Mouse (Mus musculus): ENCODE measurements around the gene 4921504E06Rik.

4921504E06Rik gene

DNA sequence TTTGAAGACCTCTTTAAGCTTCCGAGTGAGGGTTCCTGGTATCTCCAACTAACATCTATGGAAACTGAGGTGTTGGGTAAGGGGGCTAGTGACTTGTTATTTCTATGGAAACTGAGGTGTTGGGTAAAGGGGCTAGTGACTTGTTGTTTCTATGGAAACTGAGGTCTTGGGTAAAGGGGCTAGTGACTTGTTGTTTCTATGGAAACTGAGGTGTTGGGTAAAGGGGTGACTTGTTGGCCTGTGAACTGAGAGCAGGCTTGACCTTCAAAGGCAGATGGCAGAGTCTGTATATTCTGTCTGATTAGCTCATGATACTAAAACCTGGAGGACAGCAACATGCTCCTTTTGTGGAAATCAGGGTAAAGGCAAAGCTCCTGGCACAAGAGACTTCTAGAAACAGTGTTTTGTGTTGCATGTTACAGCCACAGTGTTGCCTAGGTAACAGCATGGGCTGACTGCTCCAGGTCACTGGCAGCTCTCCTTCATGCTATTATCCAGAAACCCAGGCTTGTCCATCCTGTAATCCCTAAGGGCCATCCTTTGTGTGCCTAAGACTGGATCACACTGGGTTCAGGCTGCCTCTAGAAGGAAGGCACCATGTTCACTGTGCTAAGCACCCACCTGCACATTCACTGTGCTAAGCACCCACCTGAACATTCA, 133.9 kb downstream of the 4921504E06Rik start:
- no peak for DNase-seq (ENCODE audit: extremely low read depth, low read depth)

DNA sequence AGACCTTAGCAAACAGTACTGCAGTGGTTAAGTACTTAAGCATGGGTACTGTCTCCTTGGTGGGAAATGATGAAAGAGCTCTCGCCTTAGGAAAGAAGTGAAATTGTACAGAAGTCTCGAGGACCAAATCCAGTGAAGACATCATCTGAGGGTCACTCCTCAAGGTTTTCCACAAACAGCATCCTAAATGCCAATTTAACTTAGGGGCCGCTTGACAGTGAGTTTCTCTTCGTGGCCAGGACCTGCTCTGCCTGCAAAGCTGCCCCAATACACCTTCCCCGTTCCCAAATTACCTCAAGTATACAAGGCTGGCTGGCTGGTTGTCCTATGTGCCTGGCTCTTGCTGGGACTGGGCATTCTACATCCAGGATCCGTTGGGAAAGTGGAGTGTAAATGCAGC, 137.6 kb downstream of the 4921504E06Rik start:
- DNase-seq (ENCODE audit: extremely low read depth, low read depth): no peak

DNA sequence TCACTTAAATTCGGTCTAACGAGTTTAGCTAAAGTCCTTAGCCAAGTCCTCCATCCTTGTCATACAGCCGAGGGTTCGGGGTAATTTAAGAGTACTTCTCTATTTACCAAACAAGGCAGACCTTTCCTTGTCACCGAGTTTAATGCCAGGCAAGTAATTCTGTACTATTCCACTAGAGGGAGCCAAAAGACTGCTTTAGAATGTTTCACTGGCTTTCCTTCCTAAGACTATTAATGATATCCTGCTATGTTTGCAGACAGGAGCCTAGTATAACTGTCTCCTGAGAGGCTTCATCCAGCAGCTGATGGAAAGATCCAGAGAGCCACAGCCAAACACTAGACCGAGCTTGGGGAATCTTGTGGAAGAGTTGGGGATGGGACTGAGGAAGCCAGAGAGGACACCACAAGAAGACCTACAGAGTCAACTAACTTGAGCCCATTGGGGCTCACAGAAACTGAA, 138.6 kb downstream of the 4921504E06Rik start:
- DNase-seq (ENCODE audit: extremely low read depth, low read depth): peak; percentile 86

DNA sequence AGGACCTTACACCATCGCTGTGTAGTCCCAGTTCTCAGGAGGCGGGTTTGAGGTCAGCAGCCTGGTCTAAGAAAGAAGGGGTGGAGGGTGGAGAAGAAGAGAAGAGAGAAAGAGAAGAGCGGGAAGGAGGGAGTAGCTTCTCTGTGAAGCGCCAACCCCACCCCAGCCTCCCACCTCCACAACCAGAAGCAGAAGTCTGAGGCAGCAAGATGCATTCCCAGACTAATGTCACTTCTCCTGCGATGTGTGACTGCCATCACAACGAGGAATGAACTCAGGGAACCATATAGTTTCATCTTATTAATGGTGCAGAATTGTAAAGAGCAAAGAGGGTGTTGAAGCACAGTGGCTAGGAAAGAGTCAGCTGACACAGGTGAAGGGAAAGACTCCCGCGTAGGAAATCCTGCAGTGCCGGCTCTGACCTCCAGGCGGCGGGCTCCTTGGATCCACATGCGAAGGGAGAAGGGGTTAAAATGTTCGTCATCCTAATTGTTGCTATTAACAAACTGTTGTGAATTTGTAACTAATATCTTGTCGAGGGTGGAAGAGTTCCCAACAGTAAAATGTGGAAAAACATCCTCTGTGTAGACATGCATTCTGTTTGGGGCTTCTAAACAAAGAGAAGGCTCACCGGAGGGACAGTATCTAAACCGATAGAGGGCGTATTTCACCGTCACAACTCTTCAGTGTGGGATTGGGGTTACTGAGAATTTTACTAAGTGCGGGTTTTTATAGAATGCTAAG, 139.3 kb downstream of the 4921504E06Rik start:
- peak; percentile 39 for DNase-seq (ENCODE audit: extremely low read depth, low read depth)
